Mouse (Mus musculus): ENCODE results near the gene Flvcr2. TPM values are rescaled to one million over a fixed set of nuclear protein-coding genes. Genes with fewer than 3 reads are reported as not detected.

Flvcr2 gene
- total and polyA plus RNA-seq, 3 experiments: 0.04 to 0.17 TPM; not detected in 1

GRCm38 (mm10) chr12:85850661-85851060 lies 104.3 kb downstream of the Flvcr2 start:
- in situ Hi-C loops (cut with MboI; ENCODE audit: low pct_ligation_motif_present, low pct_unique_long_range_greater_than_20kb, low sequenced_read_pairs) (loop anchor here (5.0 kb wide), 1 partner anchor 227 kb away; the partner anchor contains the start of gene Tgfb3), dilution Hi-C loops (cut with MboI; ENCODE audit: extremely low pct_ligation_motif_present, extremely low pct_unique_long_range_greater_than_20kb, low sequenced_read_pairs) (no loop called here)
- Histone ChIP-seq H3K4me3 (replicated peaks in 1 of 3; ENCODE audit: low read depth in 2 of 3, low read length in 2 of 3, poor library complexity in 1 of 3) (no peak overlapping the region), H3K9me3 (replicated peaks; ENCODE audit: low read length) (no peaks in the 10 kb centered on the region), H3K4me2 (ENCODE audit: insufficient read depth, low read depth, poor library complexity, severe bottlenecking) (no peak overlapping the region), H3K79me2 (replicated peaks; ENCODE audit: control insufficient read depth, extremely low read depth, insufficient read depth, poor library complexity, severe bottlenecking) (no peaks in the 10 kb centered on the region), H3K9ac (ENCODE audit: insufficient read depth, low read depth) (no peak overlapping the region), H3K4me1 (ENCODE audit: control insufficient read depth in 1 of 2, insufficient read depth in 2 of 2) (no peaks in the 10 kb centered on the region), H3K27me3 (replicated peaks) (no peaks in the 10 kb centered on the region), H3K36me3 (replicated peaks in 1 of 2; ENCODE audit: control insufficient read depth in 1 of 2, insufficient read depth in 1 of 2, low read length in 1 of 2) (peaks cover 9 to 58% of the 10 kb centered on the region in 2 experiments), H3K27ac (ENCODE audit: insufficient read depth, low read depth) (no peak overlapping the region)
- DNase-seq (ENCODE audit: extremely low read depth): no peak
- no peak for TF ChIP-seq KAT2A (IDR thresholded peaks at IDR 0.05; ENCODE audit: insufficient replicate concordance, low read length)
- no peak for TF ChIP-seq TCF12 (IDR thresholded peaks at IDR 0.05; ENCODE audit: low read depth, low read length)
- no peak for TF ChIP-seq BHLHE40 (IDR thresholded peaks at IDR 0.05; ENCODE audit: low read depth, low read length)
- no peak for TF ChIP-seq POLR2A (IDR thresholded peaks at IDR 0.05; ENCODE audit: low read depth, low read length)
- TF ChIP-seq MAZ (IDR thresholded peaks at IDR 0.05; ENCODE audit: low read depth, low read length): no peak
- no peak for TF ChIP-seq USF1 (IDR thresholded peaks at IDR 0.05; ENCODE audit: low read depth, low read length)
- no peak for TF ChIP-seq CTCF (conservative IDR thresholded peaks at IDR 0.05 in 1 of 2, IDR thresholded peaks at IDR 0.05 in 1 of 2; ENCODE audit: low read depth in 2 of 2, low read length in 2 of 2)
- no peak for TF ChIP-seq MXI1 (IDR thresholded peaks at IDR 0.05; ENCODE audit: low read depth, low read length)
- TF ChIP-seq E2F4 (IDR thresholded peaks at IDR 0.05; ENCODE audit: insufficient replicate concordance, low read depth, low read length): no peak
- no peak for TF ChIP-seq POLR2AphosphoS2 (IDR thresholded peaks at IDR 0.05; ENCODE audit: low read depth, low read length)
- no peak for TF ChIP-seq ZMIZ1 (IDR thresholded peaks at IDR 0.05; ENCODE audit: low read depth, low read length)
- TF ChIP-seq ZNF384 (IDR thresholded peaks at IDR 0.05; ENCODE audit: low read depth, low read length): no peak
- no peak for TF ChIP-seq USF2 (conservative IDR thresholded peaks at IDR 0.05; ENCODE audit: low read depth, low read length)
- TF ChIP-seq GABPA (IDR thresholded peaks at IDR 0.05; ENCODE audit: insufficient replicate concordance, low read depth, low read length): no peak

GRCm38 (mm10) chr12:85853836-85854235 lies 107.5 kb downstream of the Flvcr2 start:
- Histone ChIP-seq H3K27ac (ENCODE audit: insufficient read depth, low read depth) (no peak overlapping the region), H3K4me3 (replicated peaks in 1 of 3; ENCODE audit: low read depth in 2 of 3, low read length in 2 of 3, poor library complexity in 1 of 3) (no peak overlapping the region), H3K4me1 (ENCODE audit: control insufficient read depth in 1 of 2, insufficient read depth in 2 of 2) (no peaks in the 10 kb centered on the region), H3K9ac (ENCODE audit: insufficient read depth, low read depth) (no peak overlapping the region), H3K36me3 (replicated peaks in 1 of 2; ENCODE audit: control insufficient read depth in 1 of 2, insufficient read depth in 1 of 2, low read length in 1 of 2) (peaks cover 11 to 48% of the 10 kb centered on the region in 2 experiments), H3K27me3 (replicated peaks) (no peaks in the 10 kb centered on the region), H3K79me2 (replicated peaks; ENCODE audit: control insufficient read depth, extremely low read depth, insufficient read depth, poor library complexity, severe bottlenecking) (no peaks in the 10 kb centered on the region), H3K4me2 (ENCODE audit: insufficient read depth, low read depth, poor library complexity, severe bottlenecking) (no peak overlapping the region), H3K9me3 (replicated peaks; ENCODE audit: low read length) (no peaks in the 10 kb centered on the region)
- no peak for DNase-seq (ENCODE audit: extremely low read depth)
- TF ChIP-seq CHD1 (IDR thresholded peaks at IDR 0.05; ENCODE audit: low read depth, low read length) (no peak), ZC3H11A (IDR thresholded peaks at IDR 0.05; ENCODE audit: low read depth, low read length) (no peak), MAFK (IDR thresholded peaks at IDR 0.05; ENCODE audit: insufficient replicate concordance, low read length) (no peak), GABPA (IDR thresholded peaks at IDR 0.05; ENCODE audit: insufficient replicate concordance, low read depth, low read length) (no peak), MYC (IDR thresholded peaks at IDR 0.05; ENCODE audit: low read depth, low read length) (no peak), SIN3A (IDR thresholded peaks at IDR 0.05; ENCODE audit: low read length) (no peak), TCF12 (IDR thresholded peaks at IDR 0.05; ENCODE audit: low read depth, low read length) (no peak), SMC3 (IDR thresholded peaks at IDR 0.05; ENCODE audit: low read depth, low read length) (no peak), UBTF (IDR thresholded peaks at IDR 0.05; ENCODE audit: low read depth, low read length) (no peak), ZMIZ1 (IDR thresholded peaks at IDR 0.05; ENCODE audit: low read depth, low read length) (no peak), KAT2A (IDR thresholded peaks at IDR 0.05; ENCODE audit: insufficient replicate concordance, low read length) (no peak), CTCF (conservative IDR thresholded peaks at IDR 0.05 in 1 of 2, IDR thresholded peaks at IDR 0.05 in 1 of 2; ENCODE audit: low read depth in 2 of 2, low read length in 2 of 2) (no peak)
- in situ Hi-C loops (cut with MboI; ENCODE audit: low pct_ligation_motif_present, low pct_unique_long_range_greater_than_20kb, low sequenced_read_pairs) (loop anchor here (5.0 kb wide), 1 partner anchor 223 kb away; the partner anchor contains the start of gene Tgfb3), dilution Hi-C loops (cut with MboI; ENCODE audit: extremely low pct_ligation_motif_present, extremely low pct_unique_long_range_greater_than_20kb, low sequenced_read_pairs) (no loop called here)
